Mouse (Mus musculus): Measurements from ENCODE around the gene Suz12.

GRCm38 (mm10) chr11:80054659-80055058 is 61.8 kb downstream of the Suz12 start:
- TF ChIP-seq POLR2A (IDR thresholded peaks at IDR 0.05; ENCODE audit: low read depth, low read length), result no peak
- no peak for TF ChIP-seq CTCF (IDR thresholded peaks at IDR 0.05; ENCODE audit: extremely low read depth, insufficient read length, insufficient replicate concordance, low read depth, low read length)
